Comparison of ENCODE assay signal across 9 mouse cellular contexts in the genomic region with DNA sequence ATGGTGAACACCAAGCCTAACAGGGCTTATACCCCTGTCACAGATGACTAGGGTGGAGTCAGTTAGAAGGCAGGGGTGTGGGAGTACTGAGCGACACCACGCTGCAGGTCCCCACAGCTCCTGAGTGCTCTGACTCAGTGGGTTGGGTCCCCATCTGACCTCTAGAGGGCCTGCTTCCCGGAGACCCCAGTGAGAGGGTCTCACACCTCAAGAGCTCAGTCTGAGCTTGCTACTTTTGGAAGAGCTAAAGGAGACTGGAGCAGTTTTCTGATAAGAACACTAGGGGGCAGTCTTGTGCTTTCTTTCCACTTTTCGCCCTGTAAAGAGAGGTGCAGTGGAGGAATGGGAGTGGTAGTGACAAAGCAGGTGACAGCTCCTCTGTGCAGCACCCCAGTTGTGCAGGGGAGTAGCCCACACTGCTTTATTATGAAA. TPM values are rescaled to one million over a fixed set of nuclear protein-coding genes. Genes with fewer than 3 reads are reported as not detected.
DNase-seq lines count a peak whose midpoint lies in the region; ATAC-seq and TF ChIP-seq lines count a peak whose summit lies in the region.
"Had no signal": no experiment of that assay in that cellular context is flagged by ENCODE, and none has a peak within 500 bp of the region (broad histone marks: within the 10 kb centered on the region; RNA-seq: fewer than 3 reads in every experiment).

No protein-coding gene starts in this region.

- TF ChIP-seq RAD21 in CH12.LX (IDR thresholded peaks at IDR 0.05; ENCODE audit: low read depth, low read length), result peak; percentile 89

- no peak for TF ChIP-seq POLR2A in CH12.LX (IDR thresholded peaks at IDR 0.05; ENCODE audit: low read depth, low read length)
- no peak for TF ChIP-seq POLR2A in limb, embryonic 14.5 days (IDR thresholded peaks at IDR 0.05; ENCODE audit: borderline replicate concordance, extremely low read depth, insufficient read depth, insufficient read length)

- H3K9ac ChIP-seq in CH12.LX (ENCODE audit: insufficient read depth, low read depth), result no peak overlapping the region
- no peak overlapping the region for H3K9ac ChIP-seq in heart, embryonic 14.5 days (ENCODE audit: low read length)
- no peak overlapping the region for H3K9ac ChIP-seq in limb, embryonic 14.5 days (ENCODE audit: low read depth, low read length, severe bottlenecking)
- no peak overlapping the region for H3K9ac ChIP-seq in midbrain, postnatal 0 days (replicated peaks; ENCODE audit: low read length, poor library complexity, severe bottlenecking)
- H3K9ac ChIP-seq: limb, embryonic 12.5 days had no signal

- TF ChIP-seq CTCF in CH12.LX (conservative IDR thresholded peaks at IDR 0.05 in 1 of 2, IDR thresholded peaks at IDR 0.05 in 1 of 2; ENCODE audit: low read depth in 2 of 2, low read length in 2 of 2), result peak; percentile 75 to 90
- TF ChIP-seq CTCF in midbrain, postnatal 0 days (IDR thresholded peaks at IDR 0.05), result peak; percentile 90

- no peak for TF ChIP-seq EP300 in CH12.LX (IDR thresholded peaks at IDR 0.05; ENCODE audit: low read length)

- H3K79me2 ChIP-seq in CH12.LX (replicated peaks; ENCODE audit: control insufficient read depth, extremely low read depth, insufficient read depth, poor library complexity, severe bottlenecking), result no peaks in the 10 kb centered on the region

- H3K4me1 ChIP-seq in CH12.LX (ENCODE audit: control insufficient read depth in 1 of 2, insufficient read depth in 2 of 2), result peaks cover 0 to 8% of the 10 kb centered on the region in 2 experiments; a peak in 1 of 4 replicates
- no peaks in the 10 kb centered on the region for H3K4me1 ChIP-seq in heart, embryonic 14.5 days (ENCODE audit: control insufficient read depth in 2 of 2, insufficient read depth in 2 of 2, low read length in 2 of 2)
- no peaks in the 10 kb centered on the region for H3K4me1 ChIP-seq in limb, embryonic 14.5 days (ENCODE audit: control insufficient read depth, insufficient read depth, low read length)
- peaks cover 8% of the 10 kb centered on the region for H3K4me1 ChIP-seq in midbrain, postnatal 0 days (ENCODE audit: insufficient read depth, low read length)
- H3K4me1 ChIP-seq: limb, embryonic 12.5 days had no signal

- dilution Hi-C loops in CH12.LX (cut with MboI; ENCODE audit: extremely low pct_ligation_motif_present, extremely low pct_unique_long_range_greater_than_20kb, low sequenced_read_pairs), result no loop called here

- peak; percentile 28; the same call in 1 of the 2 replicates for ATAC-seq in heart, embryonic 14.5 days (ENCODE audit: insufficient number of reproducible peaks, insufficient read depth, low FRiP score, low read depth)
- peak; percentile 69; the same call in 1 of the 2 replicates for ATAC-seq in limb, embryonic 14.5 days (ENCODE audit: low FRiP score, low read depth)
- ATAC-seq in midbrain, postnatal 0 days (ENCODE audit: low FRiP score), result peak; percentile 81

- no peaks in the 10 kb centered on the region for H3K9me3 ChIP-seq in CH12.LX (replicated peaks; ENCODE audit: low read length)
- no peaks in the 10 kb centered on the region for H3K9me3 ChIP-seq in heart, embryonic 14.5 days (ENCODE audit: control insufficient read depth, low read length)
- H3K9me3 ChIP-seq in limb, embryonic 14.5 days (ENCODE audit: control insufficient read depth, low read length), result no peaks in the 10 kb centered on the region
- no peaks in the 10 kb centered on the region for H3K9me3 ChIP-seq in midbrain, postnatal 0 days (ENCODE audit: low read length)
- H3K9me3 ChIP-seq: limb, embryonic 12.5 days had no signal

- no peak overlapping the region for H3K4me2 ChIP-seq in CH12.LX (ENCODE audit: insufficient read depth, low read depth, poor library complexity, severe bottlenecking)
- no peak overlapping the region for H3K4me2 ChIP-seq in heart, embryonic 14.5 days (ENCODE audit: low read length)
- H3K4me2 ChIP-seq in limb, embryonic 14.5 days (replicated peaks; ENCODE audit: low read depth, low read length, severe bottlenecking), result no peak overlapping the region
- H3K4me2 ChIP-seq in midbrain, postnatal 0 days (ENCODE audit: low read depth, low read length, poor library complexity, severe bottlenecking), result no peak overlapping the region
- H3K4me2 ChIP-seq: limb, embryonic 12.5 days had no signal

- DNase-seq in heart, adult 11 months, result peak; percentile 84
- DNase-seq in heart, adult 8-10 months (ENCODE audit: low spot score), result no peak
- DNase-seq in CH12.LX (ENCODE audit: extremely low read depth), result peak; percentile 63
- DNase-seq in cerebellum, adult 9-10 months, result peak; percentile 78
- peak; percentile 80 for DNase-seq in limb, embryonic 14.5 days (ENCODE audit: low spot score)
- DNase-seq in midbrain, postnatal 0 days (ENCODE audit: low spot score), result peak; percentile 85
- DNase-seq in gastrocnemius, adult 18-20 months (ENCODE audit: low spot score), result no peak

- H3K36me3 ChIP-seq in CH12.LX (replicated peaks in 1 of 2; ENCODE audit: control insufficient read depth in 1 of 2, insufficient read depth in 1 of 2, low read length in 1 of 2), result no peaks in the 10 kb centered on the region
- no peaks in the 10 kb centered on the region for H3K36me3 ChIP-seq in heart, embryonic 14.5 days (ENCODE audit: control insufficient read depth, insufficient read depth, low read length)
- no peaks in the 10 kb centered on the region for H3K36me3 ChIP-seq in limb, embryonic 14.5 days (ENCODE audit: control insufficient read depth, insufficient read depth, low read length)
- no peaks in the 10 kb centered on the region for H3K36me3 ChIP-seq in midbrain, postnatal 0 days (ENCODE audit: insufficient read depth, low read length)
- H3K36me3 ChIP-seq: limb, embryonic 12.5 days had no signal

- peaks cover 9% of the 10 kb centered on the region for H3K27me3 ChIP-seq in CH12.LX (replicated peaks)
- H3K27me3 ChIP-seq in heart, embryonic 14.5 days (ENCODE audit: control insufficient read depth, insufficient read depth, low read length), result no peaks in the 10 kb centered on the region
- no peaks in the 10 kb centered on the region for H3K27me3 ChIP-seq in limb, embryonic 14.5 days (ENCODE audit: control insufficient read depth, insufficient read depth, low read length)
- H3K27me3 ChIP-seq in midbrain, postnatal 0 days (ENCODE audit: insufficient read depth, low read length), result no peaks in the 10 kb centered on the region

- WGBS in heart, embryonic 14.5 days, result 17% methylated on average over 4 of the region's 4 CpGs
- WGBS in limb, embryonic 14.5 days, result 23% methylated on average over 4 of the region's 4 CpGs
- 9% methylated on average over 4 of the region's 4 CpGs for WGBS in midbrain, postnatal 0 days

- in situ Hi-C loops in CH12.LX (cut with MboI; ENCODE audit: low pct_ligation_motif_present, low pct_unique_long_range_greater_than_20kb, low sequenced_read_pairs), result no loop called here

- no peak overlapping the region for H3K4me3 ChIP-seq in CH12.LX (replicated peaks in 1 of 3; ENCODE audit: low read depth in 2 of 3, low read length in 2 of 3, poor library complexity in 1 of 3)
- no peak overlapping the region for H3K4me3 ChIP-seq in heart, embryonic 14.5 days (ENCODE audit: control insufficient read depth in 1 of 2, insufficient read depth in 1 of 2, low read depth in 1 of 2, low read length in 2 of 2)
- no peak overlapping the region for H3K4me3 ChIP-seq in limb, embryonic 14.5 days (replicated peaks; ENCODE audit: low read length)
- H3K4me3 ChIP-seq in midbrain, postnatal 0 days (ENCODE audit: low read depth, low read length), result no peak overlapping the region
- H3K4me3 ChIP-seq: limb, embryonic 12.5 days had no signal

- no peak overlapping the region for H3K27ac ChIP-seq in CH12.LX (ENCODE audit: insufficient read depth, low read depth)
- H3K27ac ChIP-seq in heart, embryonic 14.5 days (replicated peaks in 1 of 2; ENCODE audit: control insufficient read depth in 1 of 2, insufficient read depth in 1 of 2, low read depth in 2 of 2, low read length in 2 of 2), result no peak overlapping the region
- no peak overlapping the region for H3K27ac ChIP-seq in limb, embryonic 14.5 days (replicated peaks; ENCODE audit: low read depth, low read length)
- H3K27ac ChIP-seq in midbrain, postnatal 0 days (ENCODE audit: low read depth, low read length), result no peak overlapping the region
- H3K27ac ChIP-seq: limb, embryonic 12.5 days had no signal

TF ChIP-seq in CH12.LX, 34 proteins besides CTCF, POLR2A, EP300 and RAD21:
- no peak for TF ChIP-seq NRF1 (IDR thresholded peaks at IDR 0.05; ENCODE audit: low read depth, low read length)
- peak; percentile 77 for TF ChIP-seq SMC3 (IDR thresholded peaks at IDR 0.05; ENCODE audit: low read depth, low read length)

RNA-seq across cellular contexts. Expression of a gene that starts 30.9 kb away (rescaled TPM):
- 10 to 100 TPM; 27.6 to 44.2 (median 31.7) TPM for total RNA-seq in heart, adult 8-10 months (2022)
- 1.6 and 2.3 TPM in 2 replicates for total RNA-seq in CH12.LX (2012; rRNA removed)
- total RNA-seq in CH12.LX (2014; rRNA removed), result 0.59 and 0.88 TPM in 2 replicates
- 1.1 TPM in 2 replicates for polyA plus RNA-seq in CH12.LX (2012; ENCODE audit: insufficient read length, low read depth)
- polyA plus RNA-seq in heart, embryonic 14.5 days (2014; fragmentation: Nextera tagmentation; extraction: Ambion mirVana), result 6.2 and 6.9 TPM in 2 replicates
- 6.4 and 11.8 TPM in 2 replicates for polyA plus RNA-seq in limb, embryonic 14.5 days (2012; rRNA removed)
- polyA plus RNA-seq in limb, embryonic 14.5 days (2014; fragmentation: Nextera tagmentation; extraction: Ambion mirVana), result 5.0 and 5.3 TPM in 2 replicates
- total RNA-seq in midbrain, postnatal 0 days (2014; rRNA removed), result 35.2 and 40.7 TPM in 2 replicates
- 21.4 and 23.9 TPM in 2 replicates for polyA plus RNA-seq in midbrain, postnatal 0 days (2015; fragmentation: Nextera tagmentation; extraction: Ambion mirVana)
- 10 to 100 TPM; 23.4 to 24.5 TPM for total RNA-seq in gastrocnemius, adult 18-20 months (2021)

RNA-seq across cellular contexts. Expression of a gene that starts 54.2 kb away (rescaled TPM):
- total RNA-seq in heart, adult 8-10 months (2022), result not detected
- total RNA-seq in CH12.LX (2012; rRNA removed) (not detected in 2 replicates), CH12.LX (2014; rRNA removed) (not detected in 2 replicates)
- polyA plus RNA-seq in CH12.LX (2012; ENCODE audit: insufficient read length, low read depth), result not detected in 2 replicates
- polyA plus RNA-seq in heart, embryonic 14.5 days (2014; fragmentation: Nextera tagmentation; extraction: Ambion mirVana), result 0.09 TPM in 1 of 2 replicates, not detected in the other
- 0.03 TPM in 2 replicates for polyA plus RNA-seq in limb, embryonic 14.5 days (2012; rRNA removed)
- polyA plus RNA-seq in limb, embryonic 14.5 days (2014; fragmentation: Nextera tagmentation; extraction: Ambion mirVana), result not detected in 2 replicates
- total RNA-seq in midbrain, postnatal 0 days (2014; rRNA removed), result 0.38 TPM in 1 of 2 replicates, not detected in the other
- polyA plus RNA-seq in midbrain, postnatal 0 days (2015; fragmentation: Nextera tagmentation; extraction: Ambion mirVana), result 0.12 TPM in 1 of 2 replicates, not detected in the other
- total RNA-seq in gastrocnemius, adult 18-20 months (2021), result not detected
- polyA plus RNA-seq: limb, embryonic 12.5 days had no signal

Comparison
In these comparisons a context has a peak if more than half of its experiments do, and no peak if none do; other contexts are left out.
1. DNase-seq: peak in heart, adult 11 months (single experiment), CH12.LX (single experiment), cerebellum, adult 9-10 months (single experiment), limb, embryonic 14.5 days (single experiment) and midbrain, postnatal 0 days (single experiment); none in heart, adult 8-10 months (single experiment) and gastrocnemius, adult 18-20 months (single experiment).
2. ATAC-seq: peak in every context shown above with its lines; median percentile 81 in midbrain, postnatal 0 days; 69 in limb, embryonic 14.5 days; 28 in heart, embryonic 14.5 days.
3. RNA of a gene that starts 30.9 kb away (total RNA-seq): 35.2 to 40.7 TPM in midbrain, postnatal 0 days, 27.6 to 44.2 TPM in heart, adult 8-10 months and 23.4 to 24.5 TPM in gastrocnemius, adult 18-20 months; 0.59 to 2.3 TPM in CH12.LX; every median in the first group is over 4 times any median in the second.